Mouse (Mus musculus) liver, adult 2 months (tissue): Measurements from ENCODE around the gene Micu2.

ENCODE experiments used
- CTCF ChIP-seq: fragments of 200-500 bp; IDR thresholded peaks from 2 replicates; pipeline ENCODE4 v1.5.1; 2011; ENCODE audit warnings: low read depth, low read length, control low read depth
- POLR2A ChIP-seq: fragments of 200-500 bp; IDR thresholded peaks from 2 replicates; pipeline ENCODE4 v1.6.1; 2011; ENCODE audit warnings: low read length, control low read depth; ENCODE audit not compliant: insufficient read depth; ENCODE audit errors: extremely low read depth

DNA sequence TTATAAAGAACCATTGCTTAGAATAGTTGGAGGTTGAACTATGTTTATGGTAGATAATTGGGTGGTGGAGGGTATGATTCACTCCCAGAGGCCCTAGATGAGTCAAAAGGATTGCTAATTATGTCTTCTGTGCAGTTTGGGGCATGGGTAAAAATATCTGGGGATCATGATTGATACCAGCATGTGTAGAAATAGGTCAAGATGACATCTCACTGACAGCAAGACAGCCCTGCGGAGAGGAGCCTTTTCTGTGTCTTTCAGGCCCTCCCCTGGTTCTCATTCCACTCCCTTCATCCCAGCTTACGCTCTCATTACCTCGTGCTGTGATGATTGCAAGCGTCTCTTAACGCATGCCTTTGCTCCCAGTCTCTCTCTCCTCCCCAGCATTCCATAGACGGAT lies 4.8 kb upstream of the Micu2 start:
- TF ChIP-seq POLR2A, result no peak
- no peak for TF ChIP-seq CTCF
